Mouse (Mus musculus) G1E (cell line): ENCODE results near the gene Wdr83. TPM values are rescaled to one million over a fixed set of nuclear protein-coding genes. Genes with fewer than 3 reads are reported as not detected.

Experiments used
- ATAC-seq: 2 replicates; pipeline ENCODE4 v1.8.0; 2016; ENCODE audit warnings: mild to moderate bottlenecking; ENCODE audit not compliant: insufficient number of reproducible peaks, poor library complexity, low FRiP score, severe bottlenecking; ENCODE audit errors: extremely low read depth
- DNase-seq: peaks from one replicate; pipeline ENCODE4 v3.0.0; 2012; ENCODE audit warnings: low spot score
- H3K27me3 ChIP-seq: 2 replicates; pipeline ENCODE4 v1.6.1; 2012; ENCODE audit warnings: mild to moderate bottlenecking, low read length, inconsistent platforms; ENCODE audit not compliant: insufficient read depth
- H3K36me3 ChIP-seq: replicated peaks from 2 replicates; pipeline ENCODE3; 2012; ENCODE audit warnings: mild to moderate bottlenecking, inconsistent platforms
- H3K4me1 ChIP-seq: 2 replicates; pipeline ENCODE4 v1.6.1; 2012; ENCODE audit warnings: low read depth, low read length, inconsistent platforms, mixed read lengths; ENCODE audit not compliant: insufficient read depth
- H3K4me3 ChIP-seq: 2 replicates; pipeline ENCODE4 v1.5.1; 2012; ENCODE audit warnings: low read depth, mild to moderate bottlenecking, inconsistent platforms, low read length, moderate library complexity, mixed read lengths
- H3K9me3 ChIP-seq: replicated peaks from 2 replicates; pipeline ENCODE4 v1.6.1; 2012; ENCODE audit warnings: inconsistent platforms
- CTCF ChIP-seq: IDR thresholded peaks from 2 replicates; pipeline ENCODE4 v1.5.1; 2012; ENCODE audit warnings: low read depth, low read length, inconsistent platforms, mixed read lengths
- GATA1 ChIP-seq: IDR thresholded peaks from 2 replicates; pipeline ENCODE4 v1.6.1; 2012; ENCODE audit warnings: borderline replicate concordance, low read length, inconsistent platforms, mixed read lengths
- GATA2 ChIP-seq: IDR thresholded peaks from 2 replicates; pipeline ENCODE4 v1.6.1; 2012; ENCODE audit warnings: low read depth, low read length, inconsistent platforms, borderline replicate concordance
- POLR2AphosphoS5 ChIP-seq: IDR thresholded peaks from 2 replicates; pipeline ENCODE4 v1.6.1; 2012; ENCODE audit warnings: low read depth, low read length, inconsistent platforms; ENCODE audit not compliant: insufficient replicate concordance
- TAL1 ChIP-seq: conservative IDR thresholded peaks from 2 replicates; pipeline ENCODE4 v1.6.1; 2012; ENCODE audit warnings: low read depth, low read length, inconsistent platforms, mixed read lengths
- polyA plus RNA-seq: library from polyadenylated mRNA; stranded (reverse); fragments of >175 nt; gene quantifications from 2 replicates; pipeline ENCODE4 v1.2.3, GENCODE M21; 2012
- total RNA-seq, 2 experiments: library from RNA; stranded (forward) in 1 of 2; stranded (reverse) in 1 of 2; fragments of 200-1000 nt in 1 of 2; fragments of >200 nt in 1 of 2; fragmentation: Nextera tagmentation in 1 of 2; gene quantifications; 2 replicates each; pipeline ENCODE4 v1.2.3; 2014 to 2017

The Wdr83 gene
- total and polyA plus RNA-seq, 3 experiments = 22.4 to 38.9 (median 27.2) TPM

DNA sequence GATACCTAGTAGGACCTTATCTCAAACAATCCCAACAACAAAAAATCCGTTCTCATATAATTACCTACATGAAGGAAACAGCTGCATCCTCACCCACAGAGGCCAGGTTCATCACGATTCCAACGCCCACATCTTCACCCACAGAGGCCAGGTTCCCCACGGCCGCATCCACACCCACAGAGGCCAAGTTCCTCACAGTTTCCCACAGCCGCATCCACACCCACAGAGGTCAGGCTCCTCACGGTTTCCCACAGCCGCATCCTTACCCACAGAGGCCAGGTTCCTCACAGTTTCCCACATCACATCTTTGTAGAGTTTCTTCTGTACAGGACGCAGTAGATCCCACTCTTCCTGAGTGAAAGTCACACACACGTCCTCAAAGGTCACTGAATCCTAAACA lies 32.1 kb upstream of the Wdr83 start:
- H3K27me3 ChIP-seq = peaks cover 8% of the 10 kb centered on the region
- no peaks in the 10 kb centered on the region for H3K36me3 ChIP-seq
- TF ChIP-seq GATA2 = no peak
- no peak for TF ChIP-seq POLR2AphosphoS5
- no peak for TF ChIP-seq GATA1
- no peak for TF ChIP-seq CTCF
- TF ChIP-seq TAL1 = no peak
- no peak for DNase-seq
- H3K4me3 ChIP-seq = no peak overlapping the region
- ATAC-seq = no peak
- no peaks in the 10 kb centered on the region for H3K9me3 ChIP-seq
- no peaks in the 10 kb centered on the region for H3K4me1 ChIP-seq

DNA sequence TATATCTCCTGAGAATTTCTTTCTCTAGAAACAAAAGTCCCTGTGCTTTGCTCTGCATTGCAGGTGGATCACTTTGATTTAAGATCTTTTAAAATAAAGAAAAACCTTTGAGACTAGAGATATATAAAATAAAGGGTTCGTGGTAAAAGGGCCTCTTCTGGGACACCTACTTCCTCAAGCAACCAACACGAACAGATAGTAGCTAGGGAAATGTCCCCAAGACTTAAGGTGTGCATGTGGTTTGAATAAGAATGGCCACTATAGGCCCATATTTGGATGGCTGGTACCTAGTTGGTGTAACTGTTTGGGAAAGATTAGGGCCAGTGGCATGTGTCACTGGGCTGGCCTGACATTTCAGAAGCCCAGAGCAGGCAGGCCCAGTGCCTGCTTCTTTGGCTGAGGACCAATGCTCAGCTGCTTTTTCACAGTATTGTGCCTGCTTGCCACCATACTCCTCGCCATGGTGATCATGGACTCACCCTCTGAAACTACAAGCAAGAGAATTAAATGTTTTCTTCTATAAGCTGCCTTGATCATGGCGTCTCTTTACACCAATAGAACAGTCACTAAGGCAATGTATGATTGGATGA lies 19.1 kb upstream of the Wdr83 start:
- no peak for ATAC-seq
- no peak for DNase-seq
- H3K36me3 ChIP-seq = peaks cover 44% of the 10 kb centered on the region
- H3K9me3 ChIP-seq = no peaks in the 10 kb centered on the region
- H3K4me3 ChIP-seq = no peak overlapping the region
- peaks cover 7% of the 10 kb centered on the region; the same call in 1 of the 2 replicates for H3K4me1 ChIP-seq
- TF ChIP-seq POLR2AphosphoS5 (no peak), GATA2 (no peak), GATA1 (no peak), CTCF (no peak)
- H3K27me3 ChIP-seq = no peaks in the 10 kb centered on the region

DNA sequence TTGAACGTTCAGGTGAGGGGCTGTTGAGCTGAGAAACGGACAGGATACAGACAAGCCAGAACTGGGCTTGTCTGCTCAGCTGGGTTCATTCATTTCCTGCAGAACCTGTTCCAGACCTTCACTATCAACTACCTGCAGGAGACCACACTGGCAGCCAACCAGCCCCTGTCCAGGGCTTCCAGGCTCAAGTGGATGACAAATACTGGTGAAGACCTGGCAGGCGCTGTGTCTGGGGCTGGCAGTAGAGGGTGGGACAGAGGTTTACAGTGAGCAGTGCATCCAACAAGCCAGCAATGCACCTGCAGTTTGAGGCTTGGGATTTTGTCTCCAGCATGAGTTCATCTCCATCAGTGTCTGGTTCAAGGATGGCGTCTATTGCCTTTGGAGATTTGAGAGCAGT lies 15.7 kb upstream of the Wdr83 start:
- ATAC-seq (no peak), DNase-seq (no peak)
- no peak overlapping the region for H3K4me3 ChIP-seq
- H3K9me3 ChIP-seq = no peaks in the 10 kb centered on the region
- TF ChIP-seq GATA1 (no peak), TAL1 (no peak), GATA2 (no peak)
- H3K36me3 ChIP-seq = peaks cover 77% of the 10 kb centered on the region
- no peaks in the 10 kb centered on the region for H3K27me3 ChIP-seq
- peaks cover 7% of the 10 kb centered on the region; the same call in 1 of the 2 replicates for H3K4me1 ChIP-seq

DNA sequence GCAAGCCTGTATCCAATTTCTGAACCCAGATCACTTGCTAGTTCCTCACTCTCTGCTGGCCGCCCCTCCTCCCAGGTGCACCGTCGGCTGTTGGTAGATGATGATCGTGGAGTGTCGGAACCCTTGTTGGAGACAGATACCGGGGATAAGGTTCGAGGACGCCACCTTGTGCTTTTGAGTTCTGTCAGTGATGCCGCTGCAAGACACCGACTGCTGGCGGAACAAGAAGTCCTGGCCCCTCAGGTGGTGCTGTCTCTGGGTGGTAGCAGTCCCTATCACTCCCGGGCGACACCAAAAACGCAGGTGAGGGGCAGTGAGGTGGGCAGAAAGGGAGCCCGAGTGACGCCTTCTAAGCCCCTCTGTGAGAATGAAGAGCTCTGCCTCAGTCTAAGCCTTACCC lies 15.1 kb upstream of the Wdr83 start:
- Histone ChIP-seq H3K4me1 (peaks cover 12% of the 10 kb centered on the region), H3K9me3 (no peaks in the 10 kb centered on the region), H3K4me3 (no peak overlapping the region), H3K36me3 (peaks cover 84% of the 10 kb centered on the region), H3K27me3 (no peaks in the 10 kb centered on the region)
- DNase-seq (no peak), ATAC-seq (no peak)
- TF ChIP-seq GATA2 = no peak
- TF ChIP-seq TAL1 = no peak
- no peak for TF ChIP-seq GATA1
- no peak for TF ChIP-seq CTCF
- TF ChIP-seq POLR2AphosphoS5 = no peak

DNA sequence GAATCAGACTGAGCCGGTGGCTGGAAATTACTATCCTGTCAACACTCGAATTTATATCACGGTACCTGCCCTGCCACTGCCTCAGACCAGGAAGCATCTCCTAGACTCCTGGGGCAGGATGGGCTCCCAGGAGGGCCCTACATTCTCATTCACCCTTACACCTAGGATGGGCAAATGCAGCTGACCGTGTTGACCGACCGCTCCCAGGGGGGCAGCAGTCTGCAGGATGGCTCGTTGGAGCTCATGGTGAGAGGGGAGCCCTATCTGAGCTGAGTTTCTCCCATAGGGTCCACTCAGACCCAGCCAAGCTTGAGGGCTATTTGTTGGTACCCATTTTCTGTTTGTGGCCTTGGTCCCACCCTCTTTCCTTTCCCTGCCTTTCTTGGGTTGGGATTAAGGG lies 14.5 kb upstream of the Wdr83 start:
- no peak for TF ChIP-seq GATA1
- no peak for TF ChIP-seq POLR2AphosphoS5
- TF ChIP-seq GATA2 = no peak
- no peak for TF ChIP-seq CTCF
- no peak for TF ChIP-seq TAL1
- Histone ChIP-seq H3K4me1 (peaks cover 14% of the 10 kb centered on the region), H3K9me3 (no peaks in the 10 kb centered on the region), H3K27me3 (no peaks in the 10 kb centered on the region), H3K36me3 (peaks cover 90% of the 10 kb centered on the region), H3K4me3 (no peak overlapping the region)
- ATAC-seq = no peak
- no peak for DNase-seq

DNA sequence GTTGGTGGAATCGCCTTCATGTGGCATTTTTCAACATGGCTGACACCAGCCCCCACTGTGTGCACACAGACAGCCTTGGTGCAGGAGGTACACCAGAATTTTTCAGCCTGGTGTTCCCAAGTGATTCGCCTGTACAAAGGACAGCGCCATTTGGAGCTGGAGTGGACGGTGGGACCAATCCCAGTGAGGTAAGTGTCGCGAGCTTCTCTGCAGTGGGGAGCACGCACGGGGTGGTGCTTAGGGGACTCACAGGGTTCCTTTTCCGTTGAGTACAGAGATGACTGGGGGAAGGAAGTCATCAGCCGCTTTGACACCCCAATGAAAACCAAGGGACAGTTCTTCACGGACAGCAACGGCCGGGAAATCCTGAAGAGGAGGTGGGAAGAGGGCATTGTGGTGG lies 13.9 kb upstream of the Wdr83 start:
- H3K27me3 ChIP-seq = no peaks in the 10 kb centered on the region
- no peak overlapping the region for H3K4me3 ChIP-seq
- TF ChIP-seq GATA1 = no peak
- no peak for TF ChIP-seq TAL1
- TF ChIP-seq CTCF = no peak
- TF ChIP-seq GATA2 = no peak
- TF ChIP-seq POLR2AphosphoS5 = no peak
- peaks cover 90% of the 10 kb centered on the region for H3K36me3 ChIP-seq
- H3K4me1 ChIP-seq = peaks cover 11% of the 10 kb centered on the region; the same call in 1 of the 2 replicates
- ATAC-seq (no peak), DNase-seq (no peak)
- H3K9me3 ChIP-seq = no peaks in the 10 kb centered on the region

DNA sequence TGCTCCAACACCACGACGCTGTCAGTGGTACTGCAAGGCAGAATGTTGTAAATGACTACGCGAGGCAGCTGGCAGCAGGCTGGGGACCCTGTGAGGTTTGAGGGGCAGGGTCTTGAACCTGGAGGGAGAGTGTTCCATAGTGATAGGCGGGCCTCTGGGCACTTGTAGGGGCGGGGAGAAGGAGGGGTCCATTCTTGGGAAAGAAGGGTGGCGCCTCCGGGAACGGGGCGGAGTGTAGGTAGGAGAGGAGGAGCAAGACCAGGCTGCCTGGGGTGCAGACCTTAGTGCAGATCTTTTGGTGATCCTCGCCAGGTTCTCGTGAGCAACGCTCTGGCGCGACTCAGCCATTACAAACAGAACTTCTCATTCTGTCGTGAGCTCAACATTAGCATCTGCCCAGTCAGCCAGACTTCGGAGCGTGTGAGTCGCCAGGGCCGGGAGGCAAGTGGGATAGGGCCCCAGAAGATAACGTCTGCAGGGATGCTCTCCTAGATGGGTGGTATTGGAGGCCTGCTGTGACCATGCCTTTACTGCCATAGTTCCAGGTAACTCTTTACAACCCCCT lies 10.5 kb upstream of the Wdr83 start:
- TF ChIP-seq GATA2 (no peak), CTCF (no peak), TAL1 (no peak), POLR2AphosphoS5 (no peak), GATA1 (no peak)
- Histone ChIP-seq H3K9me3 (no peaks in the 10 kb centered on the region), H3K36me3 (peaks cover 90% of the 10 kb centered on the region), H3K4me3 (no peak overlapping the region), H3K4me1 (peaks cover 9% of the 10 kb centered on the region; the same call in 1 of the 2 replicates), H3K27me3 (no peaks in the 10 kb centered on the region)
- ATAC-seq (no peak), DNase-seq (no peak)
